Mouse (Mus musculus) ES-Bruce4 (cell line): ENCODE data around the gene Adamts13.

Experiments used
- CTCF ChIP-seq: IDR thresholded peaks from one replicate; pipeline ENCODE4 v1.8.1; 2011; ENCODE audit warnings: low read depth, low read length
- EP300 ChIP-seq: IDR thresholded peaks from 2 replicates; pipeline ENCODE4 v1.6.1; 2011; ENCODE audit warnings: low read depth, low read length; ENCODE audit not compliant: insufficient read depth
- POLR2A ChIP-seq: IDR thresholded peaks from one replicate; pipeline ENCODE4 v1.8.1; 2011; ENCODE audit warnings: low read length; ENCODE audit not compliant: insufficient read depth

DNA sequence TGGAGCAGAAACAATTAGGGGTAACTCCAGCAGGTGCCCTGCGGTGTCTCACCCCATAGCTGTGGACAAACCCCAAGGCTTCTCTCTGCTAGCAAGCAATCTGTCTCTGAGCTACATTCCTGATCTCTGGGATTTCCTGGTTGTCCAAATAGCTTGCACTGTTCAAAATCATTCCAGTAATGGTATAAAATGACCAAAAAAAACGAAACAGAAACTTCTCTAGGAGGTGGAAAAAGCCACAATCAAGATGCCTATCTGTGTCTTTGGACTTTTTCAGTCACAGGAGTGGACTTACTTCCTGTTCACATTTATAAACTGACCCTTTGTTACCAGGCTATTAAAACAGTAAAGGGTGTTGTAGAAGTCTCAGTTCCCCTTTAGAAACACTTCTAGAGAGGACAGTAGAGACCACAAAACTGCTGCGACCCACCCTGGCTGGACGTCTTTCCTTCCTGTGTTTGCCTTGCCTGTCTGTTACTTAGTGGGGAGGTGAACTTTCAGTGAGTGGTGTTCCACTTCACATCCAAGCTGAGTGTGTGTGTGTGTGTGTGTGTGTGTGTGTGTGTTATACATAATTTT, 55.3 kb downstream of the Adamts13 start:
- TF ChIP-seq CTCF (no peak), EP300 (no peak), POLR2A (no peak)
